Comparison of ENCODE assay signal across 11 mouse cellular contexts in the genomic region with DNA sequence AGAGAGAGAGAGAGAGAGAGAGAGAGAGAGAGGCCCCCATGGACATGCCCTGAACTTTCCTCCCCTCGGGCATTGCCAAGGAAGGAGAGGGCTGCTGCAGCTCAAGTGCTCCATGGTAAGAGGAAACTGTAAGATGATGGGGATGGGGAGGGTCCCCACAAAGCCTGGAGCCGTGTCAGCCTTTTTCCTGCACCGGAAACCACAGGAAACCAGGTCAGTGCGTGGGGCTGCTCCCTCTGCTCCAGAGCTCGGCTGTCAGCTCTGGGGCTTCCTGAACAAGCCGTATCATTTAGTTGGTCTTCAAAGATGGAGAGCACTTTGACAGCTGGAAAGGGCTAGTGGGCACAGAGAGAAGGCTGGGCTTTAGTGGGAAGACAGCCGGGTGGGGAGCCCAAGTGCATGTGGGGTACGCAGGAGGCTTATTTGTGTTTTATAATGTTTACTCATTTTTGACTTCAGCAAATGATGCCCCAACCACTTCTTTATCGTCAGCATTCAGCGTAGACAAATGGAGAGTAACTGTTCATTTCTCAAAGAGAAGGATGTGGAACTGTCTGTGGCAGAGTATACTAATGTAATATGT. TPM values are rescaled to one million over a fixed set of nuclear protein-coding genes. Genes with fewer than 3 reads are reported as not detected.
DNase-seq lines count a peak whose midpoint lies in the region; ATAC-seq and TF ChIP-seq lines count a peak whose summit lies in the region.
"Had no signal": no experiment of that assay in that cellular context is flagged by ENCODE, and none has a peak within 500 bp of the region (broad histone marks: within the 10 kb centered on the region; RNA-seq: fewer than 3 reads in every experiment).

A gene (plus strand): TSS at position 533 of the 583 bp plus-strand sequence.

- TF ChIP-seq CTCF in cerebellum, adult 2 months (IDR thresholded peaks at IDR 0.05; ENCODE audit: borderline replicate concordance, insufficient read depth, low read depth, low read length), result no peak
- TF ChIP-seq CTCF in lung, postnatal 0 days (IDR thresholded peaks at IDR 0.05), result no peak
- TF ChIP-seq CTCF in intestine, postnatal 0 days (IDR thresholded peaks at IDR 0.05; ENCODE audit: low read depth), result no peak

- no peaks in the 10 kb centered on the region; the same call in 1 of the 2 replicates for H3K4me1 ChIP-seq in cerebellum, adult 2 months (ENCODE audit: control insufficient read depth, insufficient read depth, low read length)
- no peaks in the 10 kb centered on the region for H3K4me1 ChIP-seq in lung, postnatal 0 days (ENCODE audit: insufficient read depth, low read depth, low read length)
- H3K4me1 ChIP-seq in intestine, postnatal 0 days (replicated peaks; ENCODE audit: control insufficient read depth, insufficient read depth, low read length), result no peaks in the 10 kb centered on the region

- no peak for TF ChIP-seq EP300 in lung, postnatal 0 days (IDR thresholded peaks at IDR 0.05)

- no peak for DNase-seq in cerebellum, adult 2 months
- no peak for DNase-seq in cerebellum, postnatal 14 days
- no peak for DNase-seq in lung, postnatal 0 days (ENCODE audit: low spot score)
- DNase-seq in lung, adult 18-20 months, result no peak
- DNase-seq in thymus, postnatal 36 days, result peak; percentile 56 to 73
- no peak for DNase-seq in adrenal gland, adult 18-20 months (ENCODE audit: low spot score in 2 of 2)
- DNase-seq in right cerebral cortex, adult 2 months (ENCODE audit: low spot score in 2 of 2), result no peak
- DNase-seq: cerebellum, adult 8-10 months; gastrocnemius, postnatal 14 days had no signal

- no peak within 1 kb of the TSS; the same call in 1 of the 2 replicates for H3K9ac ChIP-seq in lung, postnatal 0 days (replicated peaks; ENCODE audit: low read depth)
- no peak within 1 kb of the TSS for H3K9ac ChIP-seq in intestine, postnatal 0 days (ENCODE audit: low read depth, low read length)

- H3K27me3 ChIP-seq in cerebellum, adult 2 months (ENCODE audit: control insufficient read depth, insufficient read depth, low read length), result no peaks in the 10 kb centered on the region
- no peaks in the 10 kb centered on the region for H3K27me3 ChIP-seq in lung, postnatal 0 days (replicated peaks; ENCODE audit: insufficient read depth, low read length)
- no peaks in the 10 kb centered on the region for H3K27me3 ChIP-seq in intestine, postnatal 0 days (replicated peaks; ENCODE audit: control insufficient read depth, insufficient read depth, low read length)

- H3K36me3 ChIP-seq in lung, postnatal 0 days (ENCODE audit: insufficient read depth, low read length), result no peaks in the 10 kb centered on the region
- H3K36me3 ChIP-seq in intestine, postnatal 0 days (ENCODE audit: control insufficient read depth, insufficient read depth), result no peaks in the 10 kb centered on the region

- no peak for TF ChIP-seq POLR2A in cerebellum, adult 2 months (IDR thresholded peaks at IDR 0.05; ENCODE audit: borderline replicate concordance, insufficient read depth, low read length)

- peak within 1 kb of the TSS; percentile 49 for H3K4me2 ChIP-seq in lung, postnatal 0 days (replicated peaks; ENCODE audit: low read depth, low read length)
- peak within 1 kb of the TSS; percentile 24; the same call in 1 of the 2 replicates for H3K4me2 ChIP-seq in intestine, postnatal 0 days (replicated peaks; ENCODE audit: low read depth)

- no peak for ATAC-seq in lung, postnatal 0 days
- no peak for ATAC-seq in intestine, postnatal 0 days

- peak within 1 kb of the TSS; percentile 22; the same call in 1 of the 2 replicates for H3K27ac ChIP-seq in cerebellum, adult 2 months (ENCODE audit: insufficient read depth, low read length)
- peak within 1 kb of the TSS; percentile 74 for H3K27ac ChIP-seq in lung, postnatal 0 days (ENCODE audit: low read length)
- H3K27ac ChIP-seq in intestine, postnatal 0 days (ENCODE audit: low read depth, low read length), result no peak within 1 kb of the TSS

- H3K4me3 ChIP-seq in cerebellum, adult 2 months (replicated peaks; ENCODE audit: insufficient read depth, low read depth, low read length), result peak within 1 kb of the TSS; percentile 51
- H3K4me3 ChIP-seq in lung, postnatal 0 days (ENCODE audit: low read depth, low read length), result peak within 1 kb of the TSS; percentile 10; the same call in 1 of the 2 replicates
- no peak within 1 kb of the TSS for H3K4me3 ChIP-seq in intestine, postnatal 0 days (ENCODE audit: low read depth, low read length)

- WGBS in cerebellum, adult 2 months, result 76% methylated on average over 10 of the region's 10 CpGs
- 40% methylated on average over 10 of the region's 10 CpGs for WGBS in lung, postnatal 0 days
- WGBS in intestine, postnatal 0 days, result 61% methylated on average over 10 of the region's 10 CpGs

- no peaks in the 10 kb centered on the region for H3K9me3 ChIP-seq in lung, postnatal 0 days (ENCODE audit: low read length)
- no peaks in the 10 kb centered on the region for H3K9me3 ChIP-seq in intestine, postnatal 0 days (ENCODE audit: control insufficient read depth)

RNA-seq across cellular contexts. Expression of the gene that starts here (rescaled TPM):
- polyA plus RNA-seq in cerebellum, adult 2 months (2012; rRNA removed), result 4.8 and 9.2 TPM in 2 replicates
- 16.2 and 19.4 TPM in 2 replicates for polyA plus RNA-seq in lung, postnatal 0 days (2015; fragmentation: Nextera tagmentation; extraction: Ambion mirVana)
- 2.2 and 2.3 TPM in 2 replicates for polyA plus RNA-seq in intestine, postnatal 0 days (2015; fragmentation: Nextera tagmentation; extraction: Ambion mirVana)
- total RNA-seq in adrenal gland, adult 18-20 months (2021), result 1 to 10 TPM in 1 of 2 experiments, under 1 TPM in 1; 0.83 to 2.6 TPM
- total RNA-seq: monocyte, adult 5-6 weeks had no signal

Comparison
In these comparisons a context has a peak if more than half of its experiments do, and no peak if none do; other contexts are left out.
1. DNase-seq: peak in thymus, postnatal 36 days (2 of 2); none in cerebellum, adult 2 months (0 of 2), cerebellum, postnatal 14 days (0 of 2), lung, postnatal 0 days (single experiment), lung, adult 18-20 months (0 of 2), adrenal gland, adult 18-20 months (0 of 2) and right cerebral cortex, adult 2 months (0 of 2).